Mouse (Mus musculus): ENCODE results near the gene Fosb.

GRCm38 (mm10) chr7:19257390-19258022 lies 52.3 kb downstream of the Fosb start:
- TF ChIP-seq CTCF (IDR thresholded peaks at IDR 0.05; ENCODE audit: borderline replicate concordance, insufficient read depth, low read length) (no peak), POLR2A (IDR thresholded peaks at IDR 0.05; ENCODE audit: low read depth, low read length) (no peak)

All from embryonic fibroblast, embryonic 13.5 days (primary cell).